Mouse (Mus musculus) small intestine, adult 2 months (tissue): ENCODE results near the gene Amotl1.

Source experiments
- CTCF ChIP-seq: fragments of 200-500 bp; IDR thresholded peaks from 2 replicates; pipeline ENCODE4 v1.5.1; 2012; ENCODE audit warnings: low read depth, mild to moderate bottlenecking, control low read depth, inconsistent platforms, low read length, moderate library complexity, mixed read lengths; ENCODE audit not compliant: insufficient replicate concordance, insufficient read length; ENCODE audit errors: extremely low read depth
- POLR2A ChIP-seq: fragments of 200-500 bp; IDR thresholded peaks from 2 replicates; pipeline ENCODE4 v1.6.1; 2012; ENCODE audit warnings: low read depth, mild to moderate bottlenecking, control low read depth, inconsistent platforms, low read length, moderate library complexity

GRCm38 (mm10) chr9:14500023-14500915 is 144.6 kb downstream of the Amotl1 start, which contains the start of the genes Kdm4d and Cwc15:
- TF ChIP-seq CTCF (no peak), POLR2A (peak; percentile 50)
